Mouse (Mus musculus) c-Kit-positive CD71-positive TER-119-negative erythroid progenitor cells, embryonic 14.5 days (primary cell): Measurements from ENCODE around the gene C87436.

Source experiments
- DNase-seq: peaks from one replicate; pipeline ENCODE4 v3.0.0-alpha.2; 2013; ENCODE audit warnings: low read depth

C87436 gene

GRCm38 (mm10) chr6:86510979-86511378, 72.8 kb downstream of the C87436 start:
- no peak for DNase-seq

GRCm38 (mm10) chr6:86513296-86513695, 75.1 kb downstream of the C87436 start:
- no peak for DNase-seq

- DNase-seq: no peak
Measured at GRCm38 (mm10) chr6:86516021-86516420, 77.8 kb downstream of the C87436 start.

- DNase-seq: no peak
Measured at GRCm38 (mm10) chr6:86519767-86520345, 81.7 kb downstream of the C87436 start.

- no peak for DNase-seq
Measured at GRCm38 (mm10) chr6:86522001-86522911, 84.1 kb downstream of the C87436 start.
